Mouse (Mus musculus): ENCODE measurements around the gene Isl2.

Gene Isl2

DNA sequence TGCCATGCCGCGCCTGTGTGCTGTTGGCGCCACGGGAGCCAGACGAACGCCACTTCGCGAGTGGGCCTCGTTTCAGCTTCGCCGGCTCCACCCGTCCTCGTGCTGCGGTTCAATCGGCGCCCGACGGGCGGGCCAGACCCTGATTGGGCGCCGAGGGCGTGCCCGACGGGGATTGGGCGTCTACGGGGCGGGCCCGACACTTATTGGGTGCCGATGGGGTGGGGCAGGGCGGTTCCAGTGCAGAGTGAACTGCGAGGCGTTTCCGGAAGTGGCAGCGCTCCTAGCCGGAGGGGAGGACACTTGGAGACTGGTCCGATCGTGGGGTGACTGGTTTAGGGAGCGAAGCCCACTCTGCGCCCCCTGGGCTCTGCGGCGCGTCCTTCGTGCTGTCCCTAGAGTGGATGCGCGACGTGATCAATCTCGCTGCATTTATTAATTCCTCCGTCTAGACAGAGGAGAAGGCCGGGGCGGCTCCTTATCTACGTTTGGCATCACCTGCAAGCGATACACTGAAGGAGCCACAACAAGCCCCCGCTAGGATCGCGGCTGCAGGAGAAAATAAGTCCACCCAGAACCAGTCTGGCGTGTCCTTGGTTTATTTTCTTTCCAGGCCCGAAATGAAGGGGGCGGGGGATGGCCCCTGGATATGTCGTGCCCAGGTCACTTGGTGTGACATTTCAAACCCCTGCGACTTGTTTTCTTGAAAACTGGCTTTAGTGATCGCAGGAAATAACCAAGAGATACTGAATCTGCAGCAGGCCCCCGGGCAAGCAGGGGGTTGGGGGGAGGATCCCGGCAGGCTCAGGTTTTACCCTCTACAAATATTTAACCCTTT lies 7.9 kb downstream of the Isl2 start:
- DNase-seq (ENCODE audit: low spot score) = peak; percentile 69

DNA sequence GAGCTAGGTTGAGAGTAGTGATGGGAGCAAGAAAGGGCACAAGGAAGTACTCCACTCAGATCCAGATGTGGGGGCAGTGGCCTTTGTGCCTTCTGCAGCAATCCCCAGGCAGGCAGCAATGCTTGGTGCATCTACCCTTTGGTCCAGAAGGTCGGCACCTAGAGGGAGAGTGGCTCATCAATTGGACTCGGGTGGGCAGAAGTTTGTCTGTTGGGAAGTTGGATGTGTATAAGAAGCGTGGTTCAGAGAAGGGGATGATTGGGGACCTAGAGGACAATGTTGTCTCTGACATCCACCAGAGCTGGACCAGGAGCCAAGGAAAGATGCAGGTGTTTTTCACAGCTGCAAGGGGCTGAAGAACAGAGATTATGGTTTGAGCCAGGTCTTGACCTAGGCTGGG lies 10.4 kb downstream of the Isl2 start:
- no peak for DNase-seq (ENCODE audit: low spot score)

DNA sequence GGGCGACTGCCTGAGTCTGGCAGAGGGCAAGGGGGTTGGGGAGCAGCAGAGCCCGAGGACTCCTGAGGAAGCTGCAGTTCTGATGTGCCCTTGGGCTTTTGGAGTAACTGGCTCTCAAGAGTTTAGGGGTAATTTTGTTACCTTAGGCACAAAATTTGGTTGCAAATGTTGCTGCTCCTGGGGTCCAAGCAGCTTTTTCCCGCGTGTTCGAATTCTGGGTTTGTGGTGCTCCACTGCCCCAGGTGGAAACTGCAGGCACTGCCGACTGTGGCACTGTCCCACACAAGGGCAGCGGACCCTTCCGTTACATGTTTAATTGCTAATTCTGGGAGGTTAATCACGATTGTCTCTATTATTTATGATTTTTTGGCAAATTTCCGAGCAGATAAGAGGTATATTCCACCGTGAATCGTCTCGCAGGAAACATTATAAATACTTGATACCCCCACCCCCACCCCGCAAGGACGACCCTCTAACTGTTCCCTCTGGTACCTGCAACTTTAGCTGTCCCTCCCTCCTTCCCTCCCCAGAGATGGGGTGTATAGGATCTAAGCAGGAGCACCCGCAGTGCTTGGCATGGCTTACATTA lies 10.9 kb downstream of the Isl2 start:
- peak; percentile 48 for DNase-seq (ENCODE audit: low spot score)

DNA sequence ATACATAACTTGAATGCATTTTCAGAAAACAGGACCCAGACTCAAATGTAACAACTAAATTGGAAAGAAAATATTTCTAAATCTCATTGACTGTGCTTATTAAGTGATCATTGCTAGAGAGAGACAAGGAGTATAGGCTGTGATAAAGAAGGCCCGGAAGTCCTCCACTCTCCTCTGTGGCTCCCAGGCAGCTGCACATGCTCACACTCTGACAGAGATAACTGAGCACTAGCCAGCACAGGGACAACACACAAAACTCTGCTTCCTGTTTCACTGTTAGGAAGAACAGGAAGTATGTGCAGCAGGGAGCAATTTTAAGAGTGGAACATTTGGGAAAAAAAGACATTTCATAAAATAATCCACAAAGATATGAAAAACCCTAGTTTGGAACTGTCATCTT lies 16.5 kb downstream of the Isl2 start:
- no peak for DNase-seq (ENCODE audit: low spot score)

DNA sequence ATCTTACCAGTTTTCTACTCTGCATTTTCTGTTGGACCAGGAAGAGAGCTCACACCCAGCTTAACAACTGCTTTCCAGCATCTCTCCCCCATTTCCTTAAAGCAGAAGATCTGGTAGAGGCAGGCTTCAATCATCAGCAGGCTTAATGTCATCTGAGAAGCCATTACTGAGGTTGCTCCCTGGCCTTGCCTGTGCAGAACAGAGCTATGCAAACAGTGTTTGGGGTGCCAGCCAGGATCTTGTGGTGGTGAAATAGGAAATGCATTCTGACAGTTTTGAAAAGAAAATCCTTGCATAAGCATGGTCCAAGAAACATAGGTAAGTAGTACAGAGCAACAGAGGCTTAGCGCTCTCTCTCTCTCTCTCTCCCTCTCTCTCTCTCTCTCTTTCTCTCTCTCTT lies 22.5 kb downstream of the Isl2 start:
- no peak for DNase-seq (ENCODE audit: low spot score)

DNA sequence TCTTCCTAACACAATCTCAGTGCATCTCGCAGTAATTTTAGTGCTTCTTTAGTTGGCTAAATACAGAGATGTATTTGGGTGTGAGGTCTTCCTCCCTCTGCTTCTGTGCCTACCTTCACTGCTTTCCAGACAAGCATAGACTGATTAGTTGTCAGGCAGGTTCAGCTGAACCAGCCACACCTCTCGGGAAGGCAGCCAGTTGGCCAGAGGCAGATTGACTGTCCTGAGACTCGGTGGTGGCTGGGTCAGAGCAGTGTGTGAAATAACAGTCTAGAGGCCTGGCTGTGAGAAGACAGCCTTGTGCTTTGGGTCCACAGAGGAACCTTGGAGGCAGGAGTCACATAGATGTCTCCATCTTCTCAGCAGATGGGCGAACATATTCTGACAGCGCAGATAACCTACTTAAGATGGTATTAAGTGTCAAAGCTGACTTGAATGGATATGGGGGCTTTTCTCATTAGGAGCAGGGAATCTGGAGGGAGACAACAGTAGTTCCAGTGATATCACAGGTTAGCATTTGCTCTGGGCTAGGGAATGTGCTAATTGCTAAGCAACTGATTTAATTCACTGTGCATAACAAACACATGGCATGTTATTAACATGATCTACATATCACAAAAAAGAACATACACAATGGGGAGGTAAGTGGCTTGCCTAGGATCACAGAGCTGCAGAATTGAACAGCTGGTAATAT lies 30.1 kb downstream of the Isl2 start:
- DNase-seq (ENCODE audit: low spot score) = no peak

DNA sequence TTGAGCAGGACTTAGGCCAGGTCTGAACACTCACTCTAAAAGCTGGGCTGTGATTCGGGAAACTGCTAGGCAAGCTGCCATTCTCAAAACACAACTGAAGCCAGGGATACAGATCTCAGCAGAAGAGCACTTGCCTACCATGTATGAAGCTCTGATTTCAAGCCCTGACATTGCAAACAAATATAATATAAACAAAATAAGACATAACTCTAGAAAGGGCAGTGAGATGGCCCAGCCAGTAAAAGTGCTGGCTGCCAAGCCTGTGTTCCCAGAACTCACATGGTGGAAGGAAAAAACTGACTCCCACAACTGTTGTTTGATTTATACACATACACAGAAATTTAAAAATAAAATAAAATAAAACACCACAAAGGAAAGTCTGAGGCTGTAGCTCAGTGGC lies 32.6 kb downstream of the Isl2 start:
- no peak for DNase-seq (ENCODE audit: low spot score)

DNA sequence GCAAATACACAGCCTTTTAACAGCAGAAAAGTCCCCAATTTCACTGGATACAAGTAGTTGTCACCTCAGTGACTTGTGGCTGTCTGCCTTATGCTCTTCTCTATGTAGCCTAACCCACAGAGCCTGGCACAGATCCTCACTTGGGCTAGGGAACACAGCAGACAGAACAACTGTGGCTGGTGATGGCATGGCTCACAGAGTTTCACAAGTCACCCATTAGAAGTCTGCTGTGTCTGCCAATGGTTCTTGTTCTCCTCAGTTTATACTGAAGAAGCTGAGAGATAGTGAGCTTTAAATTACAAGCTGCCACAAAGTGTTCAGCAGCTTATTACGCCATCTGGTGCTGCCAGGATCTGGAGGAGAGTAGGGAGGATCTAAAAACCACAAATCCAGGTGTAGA lies 38.1 kb downstream of the Isl2 start:
- DNase-seq (ENCODE audit: low spot score) = no peak

DNA sequence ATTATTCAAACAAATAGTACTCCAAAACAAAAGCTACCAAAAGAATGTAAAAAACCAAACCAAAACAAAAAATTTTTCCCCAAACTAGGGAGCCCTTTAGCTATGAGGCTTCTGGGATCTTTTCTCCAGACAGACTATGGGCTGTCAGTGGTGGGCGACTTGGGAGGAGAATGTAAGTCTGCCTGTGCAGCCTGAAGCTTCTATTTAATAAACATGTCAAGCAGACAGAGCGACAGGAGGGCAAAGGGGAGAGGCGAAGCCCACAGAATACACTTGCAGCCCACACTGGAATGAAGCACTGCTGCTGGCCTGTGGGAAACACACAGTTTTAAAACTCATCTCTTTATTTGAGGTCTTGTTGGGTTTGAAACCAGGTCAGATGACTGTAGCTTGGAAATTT lies 42.9 kb downstream of the Isl2 start:
- DNase-seq (ENCODE audit: low spot score) = peak; percentile 53

DNA sequence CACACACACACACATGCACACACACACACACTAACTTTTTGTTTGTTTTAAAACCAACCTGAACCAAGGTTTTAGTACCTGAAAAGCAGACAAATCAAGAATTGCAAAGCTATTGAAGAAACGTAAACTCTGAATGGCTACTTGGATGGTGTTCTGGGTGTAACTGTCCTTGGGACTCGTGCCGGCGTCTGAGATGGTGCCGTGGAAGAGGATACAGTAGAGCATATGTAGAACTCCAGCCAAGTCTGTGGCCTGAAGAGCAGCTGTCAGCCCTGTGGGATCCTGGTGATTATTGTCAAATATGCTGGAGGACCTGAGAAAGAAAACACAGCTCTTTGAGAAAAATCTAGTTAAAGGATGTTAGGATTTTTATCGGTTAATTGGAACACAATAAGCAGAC lies 47.7 kb downstream of the Isl2 start:
- no peak for DNase-seq (ENCODE audit: low spot score)

All from embryo, embryonic 10 days (tissue).